Mouse (Mus musculus) testis, adult 2 months (tissue): ENCODE data around the gene Sars2.

ENCODE experiments used
- CTCF ChIP-seq: fragments of 200-500 bp; IDR thresholded peaks from 2 replicates; pipeline ENCODE4 v1.5.1; 2012; ENCODE audit warnings: low read depth, mild to moderate bottlenecking, inconsistent platforms, low read length, moderate library complexity; ENCODE audit not compliant: control insufficient read depth, insufficient read depth, insufficient replicate concordance
- POLR2A ChIP-seq: fragments of 200-500 bp; IDR thresholded peaks from 2 replicates; pipeline ENCODE4 v1.6.1; 2012; ENCODE audit warnings: low read depth, mild to moderate bottlenecking, inconsistent platforms, low read length, moderate library complexity; ENCODE audit not compliant: control insufficient read depth

DNA sequence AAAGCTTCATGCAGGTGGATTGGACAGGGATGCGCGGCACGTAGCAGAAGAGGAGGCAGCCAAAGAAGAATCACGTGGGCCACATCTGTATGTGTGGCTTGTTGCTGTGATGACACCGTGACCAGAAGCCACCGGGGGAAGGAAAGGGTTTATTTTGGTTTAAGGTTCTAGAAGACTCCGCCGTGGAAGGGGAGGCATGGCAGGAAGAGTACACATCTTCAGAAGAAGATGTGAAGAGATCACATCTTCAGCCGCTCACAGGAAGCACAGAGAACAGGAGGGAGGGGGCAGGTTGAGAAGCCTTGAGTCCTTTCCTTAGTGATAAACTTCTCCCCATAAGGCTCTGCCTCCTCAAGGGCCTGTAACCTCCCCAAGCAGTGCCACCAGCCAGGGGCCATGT, 58.2 kb downstream of the Sars2 start:
- TF ChIP-seq POLR2A (no peak), CTCF (no peak)
